Mouse (Mus musculus) adipose tissue, adult 10 weeks (tissue): ENCODE results near the gene Myh3. TPM values are rescaled to one million over a fixed set of nuclear protein-coding genes. Genes with fewer than 3 reads are reported as not detected.

ENCODE experiments used
- polyA plus RNA-seq: library from polyadenylated mRNA; stranded (reverse); fragments of 350-450 nt; fragmentation: Illumina TruSeq; extraction: RNeasy Lipid Tissue Mini Kit (QIAGEN cat#74804); gene quantifications from one replicate; pipeline ENCODE4 v1.2.3, GENCODE M21; 2014; ENCODE audit warnings: low read depth, low replicate concordance

The Myh3 gene
- polyA plus RNA-seq: 0.05 TPM

GRCm38 (mm10) chr11:67078000-67078399 lies at the start of gene Myh3:
Gene Myh3 (plus strand): TSS chr11:67078300.

GRCm38 (mm10) chr11:67052321-67052952 lies 25.7 kb upstream of the Myh3 start, which contains the start of the genes Adprm and Sco1:
Gene Adprm (minus strand): TSS chr11:67052594.
Gene Sco1 (plus strand): TSS chr11:67052670.

Other genes with a start within 250 kb of the Myh3 start
- 1.1 TPM for gene Pirt, start 166.3 kb upstream of the Myh3 start, polyA plus RNA-seq
- gene Tmem238l, start 121.7 kb upstream of the Myh3 start, polyA plus RNA-seq: 49.3 TPM
- gene Tmem220, start 53.1 kb upstream of the Myh3 start, polyA plus RNA-seq: 6.7 TPM
- 19.8 TPM for gene Adprm, start 25.7 kb upstream of the Myh3 start, polyA plus RNA-seq
- gene Sco1, start 25.6 kb upstream of the Myh3 start, polyA plus RNA-seq: 7.9 TPM
- 0.11 TPM for gene Myh2, start 92.7 kb downstream of the Myh3 start, polyA plus RNA-seq
- gene Myh1, start 121.8 kb downstream of the Myh3 start, polyA plus RNA-seq: 1.0 TPM
- gene Myh4, start 159.7 kb downstream of the Myh3 start, polyA plus RNA-seq: not detected
- not detected for gene Myh8, start 198.8 kb downstream of the Myh3 start, polyA plus RNA-seq
- gene Myh13, start 243.4 kb downstream of the Myh3 start, polyA plus RNA-seq: 1.1 TPM